Mouse (Mus musculus): Measurements from ENCODE around the gene Rwdd2a. TPM values are rescaled to one million over a fixed set of nuclear protein-coding genes. Genes with fewer than 3 reads are reported as not detected.

Gene Rwdd2a
- polyA plus RNA-seq, 1 experiment = 1.8 TPM

DNA sequence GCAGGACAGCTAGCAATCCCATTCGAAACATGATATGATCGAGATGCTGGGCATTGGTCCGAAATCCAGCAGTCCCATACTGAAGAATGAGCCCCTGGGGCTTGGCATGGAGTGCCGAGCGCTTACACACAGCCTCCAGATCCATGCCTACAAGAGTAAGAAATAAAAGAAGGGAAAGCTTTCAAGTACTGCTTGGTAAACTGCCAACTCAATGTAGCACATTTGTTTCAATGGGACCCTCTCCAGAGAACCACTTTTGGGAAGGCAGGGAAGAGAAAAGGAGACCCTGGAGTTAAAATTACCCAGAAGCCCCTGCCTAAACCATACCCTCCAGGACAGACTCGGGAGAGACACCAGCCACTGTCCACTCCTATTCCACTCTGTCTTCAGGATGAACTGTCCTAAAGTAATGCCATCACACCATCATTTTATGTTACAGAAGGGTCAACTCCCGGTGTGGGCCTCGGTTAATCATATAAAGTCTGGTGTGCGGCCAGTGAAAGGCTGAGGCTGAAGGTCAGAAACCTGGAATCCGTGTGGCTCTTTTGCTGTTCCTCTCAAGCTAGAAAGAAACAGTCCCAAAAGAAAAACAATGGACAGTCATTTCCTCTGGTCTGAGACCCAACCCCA is 1.4 kb upstream of the Rwdd2a start:
- Histone ChIP-seq H3K27ac (ENCODE audit: control insufficient read depth, insufficient read depth, low read length) (no peak overlapping the region), H3K36me3 (ENCODE audit: control insufficient read depth, insufficient read depth, low read length) (no peaks in the 10 kb centered on the region), H3K27me3 (ENCODE audit: control insufficient read depth, insufficient read depth, low read length) (no peaks in the 10 kb centered on the region), H3K4me1 (replicated peaks; ENCODE audit: control insufficient read depth, insufficient read depth, low read length) (peaks cover 10% of the 10 kb centered on the region), H3K4me3 (ENCODE audit: control insufficient read depth, insufficient read depth, low read length) (no peak overlapping the region)
- WGBS = 94% methylated on average over 10 of the region's 10 CpGs
- TF ChIP-seq CTCF (IDR thresholded peaks at IDR 0.05; ENCODE audit: borderline replicate concordance, control insufficient read depth, extremely low read depth, insufficient read depth, low read length, poor library complexity) (no peak), POLR2A (IDR thresholded peaks at IDR 0.05; ENCODE audit: control insufficient read depth, extremely low read depth, insufficient read depth, low read length, poor library complexity) (no peak)
- DNase-seq = no peak

DNA sequence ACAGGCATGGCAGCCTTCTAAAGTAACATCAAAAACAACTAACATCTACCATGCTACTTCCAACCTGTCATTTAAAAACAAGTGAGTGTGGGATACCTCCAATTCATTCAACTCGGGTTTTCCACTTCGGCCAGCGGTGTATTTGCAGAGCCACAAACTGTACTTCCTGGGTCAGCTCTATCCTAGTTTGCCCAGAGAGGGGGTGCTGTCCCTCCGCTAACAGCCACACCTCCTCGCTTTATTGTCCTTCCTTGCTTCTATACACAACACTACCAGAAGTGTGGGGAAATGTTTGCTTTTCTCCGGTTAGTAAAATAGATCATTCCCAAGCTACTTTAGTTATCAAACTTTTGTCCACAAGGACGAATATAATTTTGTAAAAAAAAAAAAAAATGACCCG is 845 bp upstream of the Rwdd2a start:
- no peak overlapping the region for H3K27ac ChIP-seq (ENCODE audit: control insufficient read depth, insufficient read depth, low read length)
- H3K4me3 ChIP-seq (ENCODE audit: control insufficient read depth, insufficient read depth, low read length) = no peak overlapping the region
- no peaks in the 10 kb centered on the region for H3K36me3 ChIP-seq (ENCODE audit: control insufficient read depth, insufficient read depth, low read length)
- no peaks in the 10 kb centered on the region for H3K27me3 ChIP-seq (ENCODE audit: control insufficient read depth, insufficient read depth, low read length)
- TF ChIP-seq CTCF (IDR thresholded peaks at IDR 0.05; ENCODE audit: borderline replicate concordance, control insufficient read depth, extremely low read depth, insufficient read depth, low read length, poor library complexity) = no peak
- no peak for TF ChIP-seq POLR2A (IDR thresholded peaks at IDR 0.05; ENCODE audit: control insufficient read depth, extremely low read depth, insufficient read depth, low read length, poor library complexity)
- WGBS = 36% methylated on average over 8 of the region's 8 CpGs
- DNase-seq = no peak
- peaks cover 10% of the 10 kb centered on the region for H3K4me1 ChIP-seq (replicated peaks; ENCODE audit: control insufficient read depth, insufficient read depth, low read length)

DNA sequence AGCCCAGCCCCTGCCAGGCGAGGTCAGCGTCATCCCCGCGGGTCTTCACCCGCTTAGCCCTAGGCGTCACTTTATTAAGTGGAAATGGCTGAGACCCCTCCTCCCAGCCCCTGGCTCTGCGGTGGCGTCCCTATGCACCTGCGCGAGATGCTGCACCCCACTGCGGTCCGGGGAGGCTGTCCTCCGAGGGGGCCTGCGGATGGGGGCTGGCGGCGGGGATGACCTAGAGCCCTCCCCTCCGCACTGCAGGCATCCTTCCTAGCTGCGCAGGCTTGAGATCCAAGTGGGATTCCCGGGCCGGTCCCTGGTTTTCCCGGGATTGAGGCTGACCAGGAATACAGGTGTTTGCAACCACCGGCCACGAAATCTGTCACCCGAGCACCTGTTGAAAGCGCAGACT is 405 bp downstream of the Rwdd2a start:
- Histone ChIP-seq H3K27ac (ENCODE audit: control insufficient read depth, insufficient read depth, low read length) (no peak overlapping the region), H3K4me1 (replicated peaks; ENCODE audit: control insufficient read depth, insufficient read depth, low read length) (peaks cover 10% of the 10 kb centered on the region), H3K4me3 (ENCODE audit: control insufficient read depth, insufficient read depth, low read length) (peak overlapping the region; percentile 84), H3K36me3 (ENCODE audit: control insufficient read depth, insufficient read depth, low read length) (no peaks in the 10 kb centered on the region), H3K27me3 (ENCODE audit: control insufficient read depth, insufficient read depth, low read length) (no peaks in the 10 kb centered on the region)
- TF ChIP-seq POLR2A (IDR thresholded peaks at IDR 0.05; ENCODE audit: control insufficient read depth, extremely low read depth, insufficient read depth, low read length, poor library complexity) (no peak), CTCF (IDR thresholded peaks at IDR 0.05; ENCODE audit: borderline replicate concordance, control insufficient read depth, extremely low read depth, insufficient read depth, low read length, poor library complexity) (no peak)
- no peak for DNase-seq
- WGBS = 2% methylated on average over 25 of the region's 25 CpGs

DNA sequence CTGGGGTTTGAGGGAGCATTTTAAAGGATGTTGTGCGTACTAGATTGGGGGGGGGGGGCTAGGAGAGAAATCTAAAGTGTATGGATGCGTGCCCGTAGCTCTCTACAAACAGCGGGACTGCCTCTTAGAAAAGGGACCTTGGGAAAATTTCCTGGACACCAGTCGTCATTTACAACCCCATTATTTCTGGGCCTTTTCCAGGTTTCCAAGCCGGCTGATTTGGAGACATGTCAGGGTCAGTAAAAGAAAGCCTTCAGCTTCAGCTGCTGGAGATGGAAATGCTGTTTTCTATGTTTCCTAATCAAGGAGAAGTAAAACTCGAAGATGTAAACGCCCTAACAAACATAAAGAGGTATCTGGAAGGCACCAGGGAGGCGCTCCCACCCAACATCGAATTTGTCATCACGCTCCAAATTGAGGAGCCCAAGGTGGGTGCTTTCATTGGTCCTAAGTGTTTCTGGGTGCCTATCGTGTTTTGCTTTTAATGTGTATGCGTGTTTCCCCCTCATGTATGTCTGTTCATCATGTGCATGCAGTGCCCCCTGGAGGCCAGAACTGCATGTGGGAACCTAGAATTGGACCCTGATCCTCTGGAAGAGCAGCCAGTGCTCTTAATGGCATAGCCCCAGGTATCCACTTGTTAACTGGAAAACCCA is 973 bp downstream of the Rwdd2a start:
- Histone ChIP-seq H3K36me3 (ENCODE audit: control insufficient read depth, insufficient read depth, low read length) (no peaks in the 10 kb centered on the region), H3K4me1 (replicated peaks; ENCODE audit: control insufficient read depth, insufficient read depth, low read length) (peaks cover 10% of the 10 kb centered on the region), H3K4me3 (ENCODE audit: control insufficient read depth, insufficient read depth, low read length) (peak overlapping the region; percentile 84), H3K27me3 (ENCODE audit: control insufficient read depth, insufficient read depth, low read length) (no peaks in the 10 kb centered on the region), H3K27ac (ENCODE audit: control insufficient read depth, insufficient read depth, low read length) (no peak overlapping the region)
- no peak for TF ChIP-seq CTCF (IDR thresholded peaks at IDR 0.05; ENCODE audit: borderline replicate concordance, control insufficient read depth, extremely low read depth, insufficient read depth, low read length, poor library complexity)
- TF ChIP-seq POLR2A (IDR thresholded peaks at IDR 0.05; ENCODE audit: control insufficient read depth, extremely low read depth, insufficient read depth, low read length, poor library complexity) = no peak
- peak; percentile 90 for DNase-seq
- 3% methylated on average over 13 of the region's 13 CpGs for WGBS

DNA sequence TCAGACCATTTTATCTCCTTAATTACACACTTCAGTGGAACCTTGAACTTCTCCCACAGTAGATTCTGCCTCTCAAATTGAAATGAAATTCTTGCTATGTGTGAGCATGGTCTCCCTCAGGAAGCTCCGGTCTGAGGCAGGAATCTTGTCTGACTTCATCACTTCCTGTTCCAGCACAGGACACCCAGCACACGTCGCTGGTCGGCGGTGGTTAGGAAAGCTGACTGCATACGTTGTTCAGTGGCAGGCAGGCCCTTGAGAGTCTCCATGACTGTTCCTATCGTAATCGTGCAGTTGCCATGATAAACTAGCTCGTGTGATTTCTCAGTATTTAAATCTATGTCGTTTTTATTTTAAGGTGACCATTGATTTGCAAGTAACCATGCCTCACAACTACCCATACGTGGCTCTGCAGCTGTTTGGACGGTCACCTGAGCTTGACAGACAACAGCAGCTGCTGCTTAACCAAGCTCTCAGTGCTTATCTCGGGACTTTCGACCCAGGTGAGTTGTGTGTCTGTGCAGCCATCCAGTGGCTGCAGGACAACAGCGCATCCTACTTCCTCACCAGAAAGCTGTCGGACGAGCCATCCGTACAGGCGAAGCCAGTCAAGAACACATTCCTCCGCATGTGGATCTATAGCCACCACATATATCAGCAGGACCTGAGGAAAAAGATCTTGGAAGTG is 2.0 kb downstream of the Rwdd2a start:
- no peak for DNase-seq
- TF ChIP-seq POLR2A (IDR thresholded peaks at IDR 0.05; ENCODE audit: control insufficient read depth, extremely low read depth, insufficient read depth, low read length, poor library complexity) (no peak), CTCF (IDR thresholded peaks at IDR 0.05; ENCODE audit: borderline replicate concordance, control insufficient read depth, extremely low read depth, insufficient read depth, low read length, poor library complexity) (no peak)
- H3K4me3 ChIP-seq (ENCODE audit: control insufficient read depth, insufficient read depth, low read length) = no peak overlapping the region
- H3K27me3 ChIP-seq (ENCODE audit: control insufficient read depth, insufficient read depth, low read length) = no peaks in the 10 kb centered on the region
- 73% methylated on average over 20 of the region's 20 CpGs for WGBS
- no peaks in the 10 kb centered on the region for H3K36me3 ChIP-seq (ENCODE audit: control insufficient read depth, insufficient read depth, low read length)
- H3K4me1 ChIP-seq (replicated peaks; ENCODE audit: control insufficient read depth, insufficient read depth, low read length) = peaks cover 10% of the 10 kb centered on the region
- H3K27ac ChIP-seq (ENCODE audit: control insufficient read depth, insufficient read depth, low read length) = no peak overlapping the region

DNA sequence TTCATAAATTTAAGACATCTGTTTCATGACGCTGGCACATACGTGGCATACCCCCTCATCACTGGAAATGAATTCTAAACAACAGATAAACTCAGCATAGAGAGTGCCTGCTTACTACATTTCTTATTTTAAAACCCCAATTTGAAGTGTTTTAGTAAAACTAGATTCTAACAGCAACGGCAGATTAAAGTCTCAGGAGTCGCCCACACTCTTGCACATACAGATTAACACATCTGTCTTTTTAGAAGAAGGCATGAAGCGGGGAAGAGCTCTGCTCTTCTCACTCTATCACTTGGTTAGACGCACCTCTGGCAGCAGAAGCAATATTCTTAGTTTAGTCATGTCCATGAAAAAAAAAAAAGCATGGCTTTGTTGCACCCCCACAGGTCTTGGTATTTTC is 3.4 kb downstream of the Rwdd2a start:
- WGBS = 98% methylated on average over 6 of the region's 6 CpGs
- Histone ChIP-seq H3K4me1 (replicated peaks; ENCODE audit: control insufficient read depth, insufficient read depth, low read length) (peaks cover 15% of the 10 kb centered on the region), H3K36me3 (ENCODE audit: control insufficient read depth, insufficient read depth, low read length) (no peaks in the 10 kb centered on the region), H3K27ac (ENCODE audit: control insufficient read depth, insufficient read depth, low read length) (no peak overlapping the region), H3K4me3 (ENCODE audit: control insufficient read depth, insufficient read depth, low read length) (no peak overlapping the region), H3K27me3 (ENCODE audit: control insufficient read depth, insufficient read depth, low read length) (no peaks in the 10 kb centered on the region)
- no peak for DNase-seq
- no peak for TF ChIP-seq POLR2A (IDR thresholded peaks at IDR 0.05; ENCODE audit: control insufficient read depth, extremely low read depth, insufficient read depth, low read length, poor library complexity)
- no peak for TF ChIP-seq CTCF (IDR thresholded peaks at IDR 0.05; ENCODE audit: borderline replicate concordance, control insufficient read depth, extremely low read depth, insufficient read depth, low read length, poor library complexity)

Data from thymus, adult 2 months (tissue).